22 mouse cellular contexts compared by ENCODE assay signal in genomic region chr6:32482469-32482868, GRCm38 (mm10).
DNase-seq lines count a peak whose midpoint lies in the region; ATAC-seq lines count a peak whose summit lies in the region.
"Had no signal": no experiment of that assay in that cellular context is flagged by ENCODE, and none has a peak within 500 bp of the region (broad histone marks: within the 10 kb centered on the region; RNA-seq: fewer than 3 reads in every experiment).

No protein-coding gene starts in this region.

- peak; percentile 46 to 54 for DNase-seq in cerebellum, postnatal 10 days
- DNase-seq in cerebellum, adult 9-10 months = no peak
- peak; percentile 19 for DNase-seq in hindbrain, embryonic 10.5 days (ENCODE audit: low spot score)
- no peak for DNase-seq in hindbrain, embryonic 11.5 days (ENCODE audit: low spot score)
- peak; percentile 71 for DNase-seq in MN1 (ENCODE audit: low spot score)
- DNase-seq in embryo, embryonic 9.5 days (ENCODE audit: extremely low spot score) = peak; percentile 20
- DNase-seq in right cerebral cortex, postnatal 14 days = no peak
- DNase-seq in adrenal gland, adult 18-20 months (ENCODE audit: low spot score in 2 of 2) = no peak
- DNase-seq: adrenal gland, postnatal 14 days; B cell, adult 2 months; cerebellum, adult 11-12 months; cerebellum, adult 9-11 months; forebrain, postnatal 0 days; gastrocnemius, postnatal 14 days; kidney, adult 18-20 months had no signal

- ATAC-seq in hindbrain, embryonic 11.5 days (ENCODE audit: low FRiP score) = no peak
- ATAC-seq: CD4-positive, CD25-positive, alpha-beta regulatory T cell, adult 4 months; forebrain, postnatal 0 days; hindbrain, embryonic 16.5 days; inflammation-experienced regulatory T-cells, adult 6 months had no signal

- no peak overlapping the region for H3K4me3 ChIP-seq in hindbrain, embryonic 10.5 days
- H3K4me3 ChIP-seq in hindbrain, embryonic 11.5 days (ENCODE audit: low read depth, low read length) = no peak overlapping the region
- H3K4me3 ChIP-seq: embryonic facial prominence, embryonic 12.5 days; forebrain, embryonic 12.5 days; hindbrain, embryonic 12.5 days had no signal

- no peaks in the 10 kb centered on the region for H3K36me3 ChIP-seq in hindbrain, embryonic 10.5 days
- H3K36me3 ChIP-seq in hindbrain, embryonic 11.5 days (ENCODE audit: control insufficient read depth, insufficient read depth, low read length) = no peaks in the 10 kb centered on the region
- H3K36me3 ChIP-seq: embryonic facial prominence, embryonic 12.5 days; forebrain, embryonic 12.5 days; G1E; hindbrain, embryonic 12.5 days had no signal

- H3K27me3 ChIP-seq in hindbrain, embryonic 10.5 days (ENCODE audit: insufficient read depth, poor library complexity, severe bottlenecking) = no peaks in the 10 kb centered on the region
- no peaks in the 10 kb centered on the region for H3K27me3 ChIP-seq in hindbrain, embryonic 11.5 days (ENCODE audit: control insufficient read depth, insufficient read depth, low read length)
- H3K27me3 ChIP-seq: forebrain, embryonic 12.5 days; hindbrain, embryonic 12.5 days had no signal

- no peak overlapping the region for H3K9ac ChIP-seq in hindbrain, embryonic 11.5 days (ENCODE audit: low read depth, low read length)
- H3K9ac ChIP-seq: embryonic facial prominence, embryonic 12.5 days; forebrain, embryonic 12.5 days; forebrain, postnatal 0 days; hindbrain, embryonic 12.5 days had no signal

- H3K4me2 ChIP-seq in hindbrain, embryonic 11.5 days (replicated peaks; ENCODE audit: low read depth, low read length) = no peak overlapping the region
- H3K4me2 ChIP-seq: embryonic facial prominence, embryonic 12.5 days; forebrain, embryonic 12.5 days; hindbrain, embryonic 12.5 days had no signal

- H3K27ac ChIP-seq in hindbrain, embryonic 10.5 days = no peak overlapping the region
- H3K27ac ChIP-seq in hindbrain, embryonic 11.5 days (ENCODE audit: low read depth, low read length) = no peak overlapping the region
- H3K27ac ChIP-seq: embryonic facial prominence, embryonic 12.5 days; forebrain, embryonic 12.5 days; hindbrain, embryonic 12.5 days had no signal

- peaks cover 42% of the 10 kb centered on the region for H3K4me1 ChIP-seq in hindbrain, embryonic 10.5 days (replicated peaks)
- H3K4me1 ChIP-seq in hindbrain, embryonic 11.5 days (replicated peaks; ENCODE audit: control insufficient read depth, insufficient read depth, low read length) = 0 out of 2 replicates have a peak, but pooled peaks cover 2% of the 10 kb centered on the region

- no peaks in the 10 kb centered on the region for H3K9me3 ChIP-seq in hindbrain, embryonic 10.5 days
- H3K9me3 ChIP-seq in hindbrain, embryonic 11.5 days (ENCODE audit: control insufficient read depth, low read length) = no peaks in the 10 kb centered on the region
- H3K9me3 ChIP-seq: embryonic facial prominence, embryonic 12.5 days; forebrain, embryonic 12.5 days; G1E; hindbrain, embryonic 12.5 days had no signal

- WGBS in hindbrain, embryonic 10.5 days = 50% methylated on average over 4 of the region's 4 CpGs
- 53% methylated on average over 4 of the region's 4 CpGs for WGBS in hindbrain, embryonic 11.5 days

Comparison
In these comparisons a context has a peak if more than half of its experiments do, and no peak if none do; other contexts are left out.
1. DNase-seq: peak in cerebellum, postnatal 10 days (2 of 2), hindbrain, embryonic 10.5 days (single experiment), MN1 (single experiment) and embryo, embryonic 9.5 days (single experiment); none in cerebellum, adult 9-10 months (single experiment), hindbrain, embryonic 11.5 days (single experiment), right cerebral cortex, postnatal 14 days (single experiment) and adrenal gland, adult 18-20 months (0 of 2).